Mouse (Mus musculus) myocyte (in vitro differentiated cells): Measurements from ENCODE around the gene Arl10.

Experiments
- CEBPB ChIP-seq: IDR thresholded peaks from 2 replicates; pipeline ENCODE4 v1.6.1; 2011; ENCODE audit warnings: mild to moderate bottlenecking, moderate library complexity; ENCODE audit not compliant: poor library complexity, insufficient read depth, severe bottlenecking
- E2F4 ChIP-seq: IDR thresholded peaks from one replicate; pipeline ENCODE4 v1.6.1; 2011; ENCODE audit warnings: mild to moderate bottlenecking, control low read depth, moderate library complexity; ENCODE audit not compliant: insufficient read depth
- MAX ChIP-seq: IDR thresholded peaks from one replicate; pipeline ENCODE4 v1.6.1; 2011; ENCODE audit warnings: low read depth, mild to moderate bottlenecking, control low read depth
- MYOD1 ChIP-seq, 3 experiments: IDR thresholded peaks; one replicate each; pipeline ENCODE4 v1.6.1; 2011; ENCODE audit warnings: control low read depth in 2 of 3, low read depth in 2 of 3, mild to moderate bottlenecking in 2 of 3, moderate library complexity in 1 of 3; ENCODE audit not compliant: insufficient read length in 2 of 3, control insufficient read depth in 1 of 3
- MYOG ChIP-seq, 3 experiments: IDR thresholded peaks; one replicate each; pipeline ENCODE4 v1.6.1; 2011; ENCODE audit warnings: control low read depth in 2 of 3, low read depth in 2 of 3, mild to moderate bottlenecking in 2 of 3; ENCODE audit not compliant: insufficient read length in 2 of 3, control insufficient read depth in 1 of 3, insufficient read depth in 1 of 3
- POLR2A ChIP-seq: IDR thresholded peaks from one replicate; pipeline ENCODE4 v1.6.1; 2011; ENCODE audit warnings: low read depth, mild to moderate bottlenecking, control low read depth, moderate library complexity; ENCODE audit not compliant: insufficient read length
- POLR2AphosphoS2 ChIP-seq: IDR thresholded peaks from one replicate; pipeline ENCODE4 v1.6.1; 2011; ENCODE audit warnings: low read depth, control low read depth; ENCODE audit not compliant: insufficient read length
- SRF ChIP-seq: IDR thresholded peaks from one replicate; pipeline ENCODE4 v1.6.1; 2011; ENCODE audit warnings: low read depth; ENCODE audit not compliant: control insufficient read depth, insufficient read length
- TCF12 ChIP-seq: IDR thresholded peaks from one replicate; pipeline ENCODE4 v1.6.1; 2011; ENCODE audit warnings: mild to moderate bottlenecking, control low read depth; ENCODE audit not compliant: poor library complexity, insufficient read depth, severe bottlenecking
- TCF3 ChIP-seq: IDR thresholded peaks from one replicate; pipeline ENCODE4 v1.6.1; 2011; ENCODE audit warnings: low read depth, control low read depth; ENCODE audit not compliant: insufficient read length
- USF1 ChIP-seq: IDR thresholded peaks from one replicate; pipeline ENCODE4 v1.6.1; 2011; ENCODE audit warnings: low read depth, mild to moderate bottlenecking, control low read depth, moderate library complexity

DNA sequence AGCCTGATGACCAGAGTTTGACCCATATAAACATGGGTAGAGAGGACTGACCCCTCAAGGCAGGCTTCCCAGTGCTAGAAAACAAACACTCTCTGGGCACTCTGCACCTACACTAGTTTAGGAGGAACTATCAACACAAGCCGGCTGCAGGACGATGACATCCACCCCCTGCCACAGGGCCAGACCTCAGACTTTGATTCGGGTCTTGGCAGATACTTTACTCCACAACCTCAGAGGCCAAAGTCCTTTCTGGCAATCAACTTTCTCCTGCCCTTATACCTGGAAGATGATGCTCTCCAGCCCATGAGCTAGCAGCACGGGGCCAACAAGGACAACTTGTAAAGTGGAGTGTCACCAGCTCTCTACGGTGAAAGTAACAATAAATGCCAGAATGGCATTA, 8.0 kb downstream of the Arl10 start:
- TF ChIP-seq POLR2A (no peak), POLR2AphosphoS2 (no peak), MAX (no peak), SRF (no peak), USF1 (no peak), E2F4 (no peak), TCF12 (no peak), CEBPB (no peak), MYOG (IDR thresholded peaks at IDR 0.05; ENCODE audit: control insufficient read depth in 1 of 3, insufficient read depth in 1 of 3, insufficient read length in 2 of 3, low read depth in 2 of 3) (no peak), MYOD1 (IDR thresholded peaks at IDR 0.05; ENCODE audit: control insufficient read depth in 1 of 3, insufficient read length in 2 of 3, low read depth in 2 of 3) (no peak), TCF3 (no peak)
